Mouse (Mus musculus) erythroid progenitor cell, adult 5-6 weeks (primary cell): ENCODE results near the gene Ppp1r16b. TPM values are rescaled to one million over a fixed set of nuclear protein-coding genes. Genes with fewer than 3 reads are reported as not detected.
"Not testable (repeated sequence)": the region's sequence is repeated elsewhere in the genome, so short reads cannot be mapped to it uniquely, and the experiment has no call there.

Source experiments
- ATAC-seq: replicated peaks from 2 replicates; pipeline ENCODE4 v1.8.0; 2016; ENCODE audit warnings: moderate number of reproducible peaks, mild to moderate bottlenecking, moderate TSS enrichment, inconsistent platforms; ENCODE audit not compliant: poor library complexity, low FRiP score, severe bottlenecking
- total RNA-seq, 2 experiments: library from RNA; stranded (forward) in 1 of 2; stranded (reverse) in 1 of 2; fragments of 150-400 nt in 1 of 2; fragments of 186-747, 209-891 nt in 1 of 2; gene quantifications; 2 replicates each; pipeline versions ENCODE4 v1.2.3 to v1.2.4; 2015 to 2017; ENCODE audit warnings: low replicate concordance in 2 of 2

Ppp1r16b gene
- total RNA-seq, 2 experiments from 2014 or later: 2.3 to 2.5 TPM

DNA sequence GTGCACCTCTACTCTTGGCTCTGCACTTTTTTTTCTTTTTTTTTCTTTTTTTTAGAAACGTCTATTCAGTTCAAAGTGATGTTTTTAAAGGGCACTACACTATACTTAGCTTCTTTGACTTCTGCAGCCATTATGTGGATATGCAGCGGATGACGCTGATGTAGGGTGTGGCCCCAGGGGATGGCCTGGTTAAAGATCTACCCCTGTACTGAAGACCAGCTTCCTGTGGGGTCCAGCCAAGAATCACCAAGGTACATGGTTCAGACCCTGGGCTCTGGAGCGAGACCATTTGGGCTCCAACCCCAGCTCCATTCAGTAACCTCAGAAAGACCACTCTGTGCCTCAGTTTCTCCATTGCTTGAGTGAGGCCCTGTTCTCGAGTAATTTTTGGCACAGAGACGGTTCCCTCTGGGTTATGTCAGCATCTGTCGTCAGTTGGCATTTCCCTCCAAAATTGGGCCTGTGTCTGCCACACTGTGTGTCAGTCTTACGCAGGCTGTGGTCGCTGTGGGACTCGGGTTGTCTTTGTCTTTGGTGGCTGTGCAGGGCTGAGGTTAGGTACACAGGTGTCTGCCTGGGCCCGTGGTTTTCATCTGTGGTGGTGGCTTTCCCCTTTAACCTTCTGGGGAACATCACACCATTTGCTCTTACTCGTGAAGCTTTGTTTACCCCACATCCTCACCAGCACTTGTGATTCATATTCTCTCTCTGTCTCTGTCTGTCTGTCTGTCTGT, 53.8 kb downstream of the Ppp1r16b start:
- ATAC-seq: no peak

DNA sequence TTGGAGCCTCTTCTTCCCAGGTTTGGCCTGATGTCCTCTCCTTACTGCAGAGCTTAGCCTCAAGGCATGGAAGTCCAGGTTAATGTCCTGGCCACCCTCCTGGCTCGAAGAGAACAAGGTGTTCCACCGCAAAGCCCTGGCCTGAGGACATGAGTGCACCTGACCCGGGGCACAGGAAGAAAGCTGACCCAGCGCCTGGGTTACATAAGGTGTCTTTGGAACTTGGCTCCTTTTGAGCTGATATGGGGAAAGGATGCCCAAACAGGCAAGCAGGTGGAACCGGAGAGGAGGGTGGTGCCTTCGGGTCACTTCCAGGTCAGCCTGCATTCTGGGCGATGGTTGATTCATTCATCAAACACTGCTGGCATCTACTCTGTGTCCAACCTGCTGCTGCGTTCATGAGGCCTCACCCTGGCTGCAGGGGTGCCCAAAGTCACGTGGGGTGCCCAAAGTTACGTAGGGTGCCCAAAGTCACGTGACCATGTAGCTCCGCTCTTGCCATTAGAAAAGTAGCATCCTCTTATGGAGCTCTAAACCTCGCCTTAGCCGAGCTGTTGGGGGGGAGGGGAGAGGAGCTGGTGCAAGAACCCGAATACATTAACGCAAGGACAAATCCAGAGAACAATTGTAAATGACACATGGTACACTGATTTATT, 55.6 kb downstream of the Ppp1r16b start:
- ATAC-seq: no peak

DNA sequence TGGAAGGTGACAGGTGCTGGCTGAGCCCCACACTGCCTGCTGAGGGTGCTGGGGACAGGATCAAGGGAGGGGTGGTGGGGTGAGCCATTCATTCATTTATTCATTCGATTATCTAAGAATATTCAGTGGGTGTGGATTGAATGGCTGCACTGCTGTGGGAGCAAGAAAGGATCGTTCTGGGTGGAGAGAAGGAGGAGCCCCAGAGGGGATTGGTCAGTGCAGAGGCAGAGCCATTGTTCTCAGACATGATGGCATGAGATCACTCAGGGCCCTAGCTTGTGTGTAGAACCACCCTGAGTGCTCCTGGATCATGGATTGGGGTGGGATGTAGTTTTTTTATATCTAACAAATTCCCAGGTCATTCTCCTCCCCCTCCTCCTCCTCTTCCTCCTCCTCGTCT, 56.3 kb downstream of the Ppp1r16b start:
- no peak for ATAC-seq

DNA sequence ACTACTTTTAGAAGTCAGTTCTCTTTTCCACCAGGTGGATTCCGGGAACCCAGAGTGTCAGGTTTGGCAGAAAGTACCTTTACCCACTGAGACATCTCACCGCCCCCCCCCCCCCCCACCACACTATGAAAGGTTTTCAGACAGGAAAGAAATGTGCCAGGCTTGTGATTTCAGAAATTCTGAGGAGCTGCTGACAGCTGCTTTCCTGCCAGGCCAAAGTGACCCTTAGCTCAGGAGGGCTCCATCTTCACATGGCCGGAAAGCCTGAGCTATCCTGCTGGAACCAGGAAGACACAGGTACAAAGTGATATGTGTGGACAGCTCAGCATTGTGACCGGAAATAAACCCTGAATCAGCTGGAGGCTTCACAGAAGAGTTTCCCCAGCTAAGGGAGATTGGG, 56.9 kb downstream of the Ppp1r16b start:
- no peak for ATAC-seq

DNA sequence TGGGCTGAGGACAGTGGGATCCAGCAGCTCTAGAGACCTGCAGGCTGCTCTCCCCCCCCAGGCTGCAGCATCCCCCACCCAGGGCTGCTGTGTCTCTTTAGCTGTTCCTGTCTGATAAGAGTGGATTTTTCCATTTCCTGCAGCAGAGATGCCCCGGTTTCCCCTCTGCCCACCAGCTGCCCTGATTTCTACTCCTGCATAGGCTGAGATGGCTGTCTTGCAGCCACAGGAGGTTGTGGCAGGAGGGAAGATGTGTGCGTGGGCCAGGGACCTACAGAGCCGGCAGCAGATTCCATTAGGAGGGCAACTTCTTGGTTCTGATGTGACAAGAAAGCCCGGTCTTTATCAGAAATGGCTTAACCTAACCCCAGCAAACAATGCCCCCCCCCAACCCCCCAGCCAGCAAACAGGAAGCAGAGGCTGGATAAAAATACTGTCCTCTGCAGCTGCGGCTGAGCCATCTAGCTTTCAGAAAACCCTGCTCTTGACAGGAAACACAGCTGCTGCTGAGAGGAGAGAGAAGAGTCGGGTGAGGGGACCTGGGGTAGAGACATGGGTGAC, 57.9 kb downstream of the Ppp1r16b start:
- no peak for ATAC-seq

DNA sequence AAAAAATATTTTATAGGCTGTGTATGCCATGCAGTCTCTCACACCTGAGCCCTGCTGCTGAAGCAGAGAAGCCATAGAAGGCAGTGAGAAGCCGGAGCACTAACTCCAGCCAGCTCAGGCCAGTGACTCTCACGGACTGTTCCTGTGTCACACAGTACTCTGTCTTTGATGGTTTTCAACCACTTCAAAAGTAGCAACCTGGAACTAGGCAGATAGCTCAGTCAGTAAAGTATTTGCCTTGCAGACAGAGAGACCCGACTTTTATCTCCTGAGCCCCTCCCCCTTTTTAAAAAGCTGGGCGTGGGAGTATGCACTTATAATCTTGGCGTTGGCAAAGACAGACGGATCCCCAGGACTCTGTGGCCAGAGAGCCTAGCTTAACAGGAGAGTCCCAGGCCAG, 58.6 kb downstream of the Ppp1r16b start:
- no peak for ATAC-seq

DNA sequence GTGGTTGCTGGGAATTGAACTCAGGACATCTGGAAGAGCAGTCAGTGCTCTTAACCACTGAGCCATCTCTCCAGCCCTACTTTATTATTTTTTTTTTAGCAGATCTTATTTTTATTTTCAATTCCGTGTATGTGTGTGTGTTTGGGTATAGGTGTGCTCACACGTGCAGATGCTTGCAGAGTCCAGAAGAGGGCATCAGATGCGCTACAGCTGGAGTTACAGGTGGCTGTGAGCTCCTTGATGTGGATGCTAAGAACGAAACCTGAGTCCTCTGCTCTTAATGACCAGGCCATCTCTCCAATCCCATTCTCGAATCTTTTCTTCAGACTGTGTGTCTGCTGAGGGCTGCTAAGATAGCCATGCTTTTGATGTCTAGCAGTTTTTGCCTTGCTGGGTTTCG, 61.1 kb downstream of the Ppp1r16b start:
- ATAC-seq: no peak

DNA sequence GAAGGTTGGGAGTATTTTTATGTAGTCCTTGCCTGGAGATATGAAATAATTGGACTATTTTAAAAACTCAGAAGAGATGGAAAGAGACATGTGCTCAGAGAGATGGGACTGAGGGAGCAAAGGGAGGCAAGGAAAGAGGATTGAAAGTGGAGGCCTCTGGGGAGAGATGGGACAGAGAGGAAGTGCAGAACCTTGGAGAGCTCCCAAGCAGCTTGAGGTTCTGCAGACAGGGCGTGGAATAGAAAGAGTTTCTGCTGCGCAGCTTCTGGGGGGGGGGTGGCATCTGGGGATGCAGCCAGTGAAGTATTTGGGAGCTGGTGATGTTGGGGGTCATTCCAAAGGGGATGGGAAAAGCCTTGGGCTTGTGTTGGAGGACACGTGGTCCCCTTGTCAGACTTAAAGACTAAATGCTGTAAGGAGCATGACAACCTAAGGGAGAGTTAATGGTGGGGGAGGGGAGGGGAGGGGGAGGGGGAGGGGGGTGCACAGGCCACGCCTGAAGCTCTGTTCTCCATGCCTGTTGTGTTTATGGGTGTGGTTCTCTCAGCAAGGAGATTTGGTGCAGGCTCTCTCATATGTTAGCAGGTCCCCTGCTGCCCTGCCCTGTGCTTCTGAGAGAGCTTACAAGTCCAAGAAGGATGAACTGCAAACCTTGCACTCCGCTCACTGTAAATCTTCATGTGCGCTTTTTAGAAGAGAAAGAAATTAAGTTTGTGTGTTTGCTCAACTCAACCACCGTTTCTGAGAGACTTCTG, 63.0 kb downstream of the Ppp1r16b start:
- ATAC-seq: no peak

DNA sequence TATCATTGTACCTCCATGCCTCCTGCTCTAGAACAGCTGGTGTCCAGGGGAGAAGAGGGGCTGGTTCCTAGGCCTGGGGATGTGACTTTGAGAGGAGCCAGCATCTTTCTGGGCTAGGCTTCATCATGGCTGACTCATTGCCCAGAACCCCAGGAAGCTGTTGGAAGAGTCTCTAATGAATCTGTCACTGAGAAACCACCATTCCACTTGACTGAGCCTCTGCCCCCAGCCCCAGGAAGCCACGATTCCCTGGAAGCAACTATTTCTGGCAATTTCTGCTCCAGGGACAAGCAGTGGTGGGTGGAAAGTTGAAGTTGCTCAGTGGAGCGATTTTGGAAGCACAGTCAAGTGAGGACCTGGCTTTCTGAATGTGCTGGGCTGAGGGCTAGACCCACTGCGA, 65.7 kb downstream of the Ppp1r16b start:
- no peak for ATAC-seq

DNA sequence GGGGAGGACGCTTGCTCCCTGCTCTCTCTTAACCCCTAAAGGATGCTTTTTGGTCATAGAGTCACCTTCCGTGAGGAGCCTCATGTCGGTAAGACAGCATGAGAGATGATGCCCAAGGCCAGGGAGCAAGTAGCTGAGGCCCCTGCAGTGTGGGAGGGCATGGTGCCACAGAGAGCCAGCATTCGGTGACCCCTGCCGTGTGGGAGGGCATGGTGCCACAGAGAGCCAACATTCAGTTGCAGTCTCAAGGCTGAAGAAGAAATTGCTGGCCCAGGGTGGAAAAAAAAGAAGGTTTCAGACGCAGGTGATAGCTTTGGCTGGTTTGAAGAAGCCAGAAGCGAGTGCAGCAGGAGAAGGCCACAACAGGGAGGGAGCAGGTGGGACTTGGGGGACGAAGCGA, 67.3 kb downstream of the Ppp1r16b start:
- no peak for ATAC-seq

DNA sequence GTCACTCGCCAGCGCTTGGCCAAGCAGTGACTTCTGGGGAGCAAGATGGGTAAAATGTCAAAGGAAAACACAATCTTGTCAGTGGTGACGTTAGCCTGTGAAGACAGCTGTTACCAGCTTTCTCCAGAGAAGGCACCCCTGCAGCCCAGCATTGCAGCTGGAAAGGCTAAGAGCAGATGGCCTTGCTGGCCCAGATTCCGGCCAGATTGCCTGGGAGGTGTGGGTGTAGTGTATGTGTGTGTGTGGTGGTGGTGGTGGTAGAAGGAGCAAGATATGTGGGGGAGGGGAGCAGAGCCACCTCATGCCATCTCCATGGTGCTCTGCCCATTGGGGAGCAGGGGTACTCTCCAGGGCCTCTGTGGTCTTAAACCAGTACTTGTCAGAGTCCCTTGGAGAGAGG, 67.9 kb downstream of the Ppp1r16b start:
- ATAC-seq: no peak

DNA sequence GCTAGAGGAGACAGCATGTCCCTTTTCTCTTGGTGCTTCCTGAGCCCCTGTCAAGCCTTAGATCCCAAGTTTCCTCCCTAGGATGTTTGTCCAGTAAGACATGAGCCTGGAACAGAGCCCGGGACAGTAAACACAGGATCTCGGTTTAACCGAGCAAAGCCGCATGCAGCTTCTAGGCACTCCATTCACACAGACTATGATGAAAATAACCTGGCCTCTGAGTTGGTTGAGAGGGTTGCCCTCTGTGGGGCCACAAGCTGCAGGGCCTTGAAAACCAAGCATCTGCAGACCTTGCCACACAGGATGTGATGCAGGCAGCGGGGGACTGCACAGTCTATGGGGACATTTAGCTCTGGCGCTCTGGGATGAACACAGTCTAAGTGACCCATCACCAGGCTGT, 68.7 kb downstream of the Ppp1r16b start:
- ATAC-seq: no peak

DNA sequence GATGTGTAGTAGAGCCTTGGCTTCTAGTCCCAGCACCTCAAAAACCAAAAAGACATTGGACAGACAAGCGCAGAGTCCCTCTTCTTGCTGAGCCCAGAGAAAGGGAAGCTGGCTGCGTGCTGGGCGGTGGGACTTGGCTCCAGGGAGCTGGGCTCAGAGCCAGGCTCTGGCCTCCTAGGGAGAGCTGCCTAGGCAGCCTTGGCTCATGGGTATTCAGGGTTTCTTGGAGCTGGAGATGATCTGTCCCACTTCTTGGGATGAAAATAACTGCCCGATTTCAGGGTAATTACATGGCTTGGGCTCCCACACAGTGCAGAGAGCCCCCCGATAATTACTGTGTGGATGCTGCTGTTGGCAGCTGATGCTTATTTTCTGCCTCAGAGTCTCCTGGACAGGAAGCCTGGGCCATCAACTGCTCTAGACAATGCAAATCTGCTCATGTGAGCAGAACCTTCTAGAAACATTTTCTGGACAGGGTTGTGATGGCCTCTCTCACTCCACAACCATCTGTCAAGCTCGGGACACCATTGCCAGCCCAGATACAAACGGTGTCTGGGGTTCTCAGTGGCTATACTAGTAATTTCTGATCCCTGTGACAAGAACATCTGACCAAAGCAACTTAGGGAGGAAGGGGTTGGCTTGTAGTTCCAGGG, 69.4 kb downstream of the Ppp1r16b start:
- no peak for ATAC-seq

DNA sequence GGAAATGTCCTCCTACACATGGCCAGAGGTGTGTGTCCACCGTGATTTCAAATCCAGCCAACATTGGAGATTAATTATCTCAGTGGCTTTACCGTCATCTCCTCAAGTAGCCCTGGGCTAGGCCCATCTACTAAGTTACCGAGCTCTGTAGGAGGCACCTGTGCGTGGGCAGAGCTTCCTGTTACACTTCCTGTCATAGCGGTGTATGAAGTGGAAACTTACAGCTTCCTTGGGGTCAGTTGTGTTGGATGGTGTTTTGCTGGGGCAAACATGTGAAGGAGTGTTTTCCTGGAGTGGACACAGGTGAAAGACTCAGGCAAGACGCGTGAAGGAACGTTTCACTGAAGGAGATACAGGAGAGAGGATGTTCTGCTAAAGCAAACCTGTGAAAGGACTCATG, 70.1 kb downstream of the Ppp1r16b start:
- no peak for ATAC-seq

DNA sequence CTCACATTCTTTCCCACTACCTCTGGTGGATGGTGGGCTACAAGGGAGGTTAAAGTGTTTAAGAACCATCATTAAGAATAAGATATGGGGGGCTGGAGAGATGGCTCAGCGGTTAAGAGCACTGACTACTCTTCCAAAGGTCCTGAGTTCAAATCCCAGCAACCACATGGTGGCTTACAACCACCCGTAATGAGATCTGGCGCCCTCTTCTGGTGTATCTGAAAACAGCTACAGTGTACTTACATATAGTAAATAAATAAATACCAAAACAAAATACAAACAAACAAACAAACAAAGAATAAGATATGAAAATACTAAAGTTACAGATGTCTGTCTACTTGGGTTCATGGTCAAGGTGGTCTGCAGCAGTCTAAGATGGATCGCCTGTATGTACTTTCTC, 71.0 kb downstream of the Ppp1r16b start:
- not testable (repeated sequence) for ATAC-seq

DNA sequence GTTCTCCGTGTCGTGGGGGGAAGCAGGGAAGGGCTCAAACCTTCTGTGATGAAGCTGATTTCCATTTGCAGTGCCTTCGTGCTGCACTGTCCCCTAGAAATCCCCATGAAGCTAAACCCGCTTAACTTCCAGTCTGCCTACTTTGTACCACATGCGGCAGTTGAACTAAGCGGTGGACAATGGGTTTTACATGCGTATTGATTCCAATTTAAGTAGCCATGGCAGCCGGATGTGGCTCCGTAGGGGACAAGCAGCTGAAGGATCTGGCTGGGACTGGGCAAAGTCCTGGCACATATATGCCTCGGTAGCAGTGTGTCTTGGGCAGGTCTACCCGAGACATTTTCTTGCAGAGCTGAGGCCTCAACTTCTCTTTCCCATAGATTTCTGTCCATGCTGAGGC, 73.4 kb downstream of the Ppp1r16b start:
- no peak for ATAC-seq

DNA sequence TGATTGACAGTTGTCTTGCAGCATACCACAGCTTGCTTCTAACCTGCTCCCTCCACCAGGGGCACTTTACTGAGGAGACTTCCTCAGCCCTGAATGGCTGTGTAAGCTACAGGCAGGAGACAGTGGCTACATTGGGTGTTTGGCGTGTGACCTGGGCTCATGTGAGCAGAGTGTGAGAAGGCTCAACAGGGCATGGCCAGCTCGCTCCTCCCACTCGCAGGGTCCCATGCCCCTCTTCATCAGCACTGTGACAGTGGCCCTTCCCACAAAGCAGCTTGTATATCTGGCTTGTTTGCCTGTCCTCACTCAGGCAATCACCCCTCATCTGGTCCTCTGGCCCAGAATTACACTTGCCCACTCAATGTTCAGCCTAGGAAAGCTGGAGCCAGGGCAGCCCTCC, 73.9 kb downstream of the Ppp1r16b start:
- peak; percentile 46; the same call in 1 of the 2 replicates for ATAC-seq

DNA sequence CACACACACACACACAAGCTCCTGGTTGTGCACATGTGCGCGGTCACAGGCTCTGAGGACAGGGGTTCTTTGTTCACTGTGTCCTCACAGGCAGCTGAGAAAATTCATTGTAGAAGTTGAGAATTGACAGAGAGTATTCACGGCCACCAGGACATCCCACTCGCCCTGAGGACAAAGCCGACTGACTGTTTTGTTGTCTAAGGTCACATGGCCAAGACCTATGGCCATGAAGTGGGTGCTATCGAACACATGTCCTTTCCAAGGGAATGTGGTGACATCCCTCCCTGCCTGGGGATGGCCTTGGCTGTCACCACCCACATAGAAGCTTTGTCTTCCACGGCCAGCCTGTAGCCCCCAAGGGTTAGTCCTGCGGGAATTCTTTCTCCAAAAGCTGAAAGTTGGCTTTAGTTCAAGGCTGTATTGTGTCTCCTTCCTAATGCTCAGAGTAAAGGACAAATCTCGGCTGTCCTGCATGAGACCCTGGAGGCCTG, 75.9 kb downstream of the Ppp1r16b start:
- ATAC-seq: no peak

DNA sequence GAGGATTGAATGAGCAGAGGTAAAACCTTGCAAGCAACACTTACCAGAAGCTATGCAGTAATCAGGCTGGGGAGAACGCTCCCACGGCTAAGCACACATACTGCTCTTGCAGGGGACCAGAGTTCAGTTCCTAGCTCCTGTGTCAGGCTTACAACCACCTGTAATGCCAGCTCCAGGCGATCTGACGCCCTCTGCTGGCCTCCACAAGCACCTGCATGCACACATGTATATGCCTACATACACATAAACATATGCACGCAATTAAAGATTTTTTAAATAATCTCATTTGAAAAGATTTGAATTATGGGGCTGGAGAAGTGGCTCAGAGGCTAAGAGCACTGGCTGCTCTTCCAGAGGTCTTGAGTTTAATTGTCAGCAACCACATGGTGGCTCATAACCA, 77.2 kb downstream of the Ppp1r16b start:
- no peak for ATAC-seq

DNA sequence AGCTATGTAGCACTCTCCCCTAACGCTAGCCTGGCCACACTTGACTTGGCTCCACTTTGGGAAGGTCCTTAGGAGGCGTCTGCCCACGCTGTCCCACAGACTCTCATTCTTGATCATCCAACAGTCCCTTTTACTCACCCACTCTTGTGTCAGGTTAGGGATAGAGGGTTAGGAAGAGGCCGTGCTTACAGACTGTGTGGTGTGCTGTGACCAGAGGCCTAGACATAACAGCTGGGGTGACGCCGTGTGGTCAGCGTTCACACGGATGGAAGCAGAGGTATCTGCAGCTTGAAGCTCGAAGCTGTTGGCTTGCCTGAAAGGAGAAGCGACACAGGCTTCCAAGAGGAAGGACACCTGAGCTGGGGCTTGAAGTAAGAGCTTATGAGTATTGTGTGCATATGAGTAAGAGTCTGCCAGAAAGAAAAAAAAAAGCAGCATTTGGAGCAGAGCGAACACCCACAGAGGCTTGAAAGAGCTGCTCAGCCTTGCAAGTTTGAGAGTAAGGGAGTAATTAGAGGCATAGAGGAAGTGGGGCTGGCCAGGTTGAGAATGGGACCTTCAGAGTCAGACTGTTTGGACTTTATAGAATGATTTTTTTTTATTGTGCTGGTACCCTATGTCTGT, 78.4 kb downstream of the Ppp1r16b start:
- ATAC-seq: no peak
